Mouse (Mus musculus) natural killer cell, adult 2 months (primary cell): ENCODE results near the gene Otulin.

Source experiments
- DNase-seq, 2 experiments: peaks; one replicate each; pipeline ENCODE4 v3.0.0; 2022; ENCODE audit warnings: low spot score in 2 of 2

The Otulin gene

DNA sequence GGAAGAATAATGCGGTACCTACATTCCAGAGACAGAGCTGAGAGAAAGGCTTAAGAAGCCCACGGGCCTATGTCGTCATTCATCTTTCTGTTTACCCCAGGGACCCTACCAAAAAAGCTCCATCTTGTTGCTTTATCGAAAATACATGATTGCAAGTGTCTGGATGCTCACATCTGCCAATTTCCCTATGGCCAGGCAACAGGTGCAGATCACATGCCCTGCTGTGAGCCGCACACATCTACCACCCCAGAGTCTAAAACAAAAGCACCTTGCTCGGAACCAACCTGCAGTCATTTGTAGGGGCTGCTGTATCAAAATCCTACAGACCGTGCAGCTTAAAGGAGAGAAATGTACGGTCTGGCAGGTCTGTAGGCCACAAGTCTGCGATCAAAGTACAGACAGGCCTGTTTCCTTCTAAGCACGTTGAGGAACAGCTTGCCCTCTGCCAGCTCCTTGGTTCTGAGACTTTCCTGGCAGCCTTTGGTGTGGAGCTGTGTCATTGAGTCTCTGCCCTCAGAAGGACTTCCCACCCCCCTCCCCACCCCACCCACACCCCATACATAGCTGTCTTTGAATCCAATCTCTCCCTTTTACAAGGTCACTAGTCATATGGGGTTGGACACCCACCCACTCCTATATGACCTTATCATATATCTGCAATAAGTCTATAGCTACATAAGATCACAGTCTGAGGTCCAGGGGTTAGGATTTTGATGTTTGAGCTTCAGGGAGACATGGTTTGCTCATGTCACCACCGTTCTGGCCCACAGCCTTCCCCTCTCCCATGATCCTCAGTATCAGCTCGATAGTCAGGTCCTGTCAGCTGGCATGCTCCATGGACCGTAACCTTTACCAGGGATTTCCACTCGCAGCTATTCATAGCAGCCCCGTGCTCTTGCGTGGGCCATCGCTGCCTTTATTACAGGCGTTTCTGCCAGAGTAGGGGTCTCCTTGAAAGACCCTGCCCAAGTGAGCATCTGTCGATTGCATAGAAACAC, 79.1 kb downstream of the Otulin start:
- no peak for DNase-seq

DNA sequence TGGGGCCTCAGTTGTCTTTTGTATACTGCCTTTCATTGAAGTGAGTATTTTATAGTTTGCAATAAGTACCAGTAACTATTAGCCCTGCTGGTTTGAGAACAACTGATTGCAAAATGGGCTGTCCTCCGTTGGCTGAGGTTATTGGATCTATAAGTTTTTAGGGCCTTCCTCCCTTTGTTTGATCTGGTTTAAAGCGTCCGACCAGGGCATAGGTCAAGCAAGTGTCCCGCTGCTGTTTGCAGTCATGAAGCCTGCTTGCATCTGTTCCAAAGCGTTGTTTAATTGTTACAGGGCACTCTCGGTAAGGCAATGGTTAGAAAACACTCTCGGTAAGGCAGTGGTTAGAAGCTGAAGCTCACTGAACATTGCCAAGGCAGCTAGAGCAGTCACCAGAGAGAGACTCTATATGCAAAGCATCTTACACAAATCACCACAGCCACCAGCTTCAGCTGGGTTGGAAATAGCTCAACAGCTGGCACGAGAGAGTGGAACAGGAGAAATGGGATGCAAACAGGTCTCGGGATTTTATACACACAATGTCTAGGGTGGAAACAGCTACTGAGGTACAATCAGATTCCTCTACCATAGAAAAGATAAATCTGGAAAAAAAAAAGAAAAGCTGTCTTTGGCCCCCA, 80.0 kb downstream of the Otulin start:
- DNase-seq, result no peak

DNA sequence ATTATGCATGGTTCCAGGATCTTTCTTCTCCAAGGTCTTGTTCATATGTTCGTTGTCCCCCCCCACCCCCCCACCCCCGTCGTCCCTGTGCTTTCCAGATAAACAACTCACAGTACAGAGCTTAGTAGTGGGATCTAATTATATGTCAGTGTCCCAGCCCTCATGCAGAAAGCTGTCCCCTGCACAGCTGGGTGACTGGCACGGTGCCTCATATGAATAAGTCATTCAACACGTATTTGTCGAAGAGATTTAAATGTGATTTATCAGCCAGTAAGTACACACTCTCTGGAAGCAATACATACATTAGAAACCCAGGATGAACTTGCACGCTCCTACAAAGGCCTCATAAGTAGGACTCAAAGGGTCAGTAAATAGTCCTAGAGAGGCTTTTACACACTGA, 80.6 kb downstream of the Otulin start:
- DNase-seq, result no peak

DNA sequence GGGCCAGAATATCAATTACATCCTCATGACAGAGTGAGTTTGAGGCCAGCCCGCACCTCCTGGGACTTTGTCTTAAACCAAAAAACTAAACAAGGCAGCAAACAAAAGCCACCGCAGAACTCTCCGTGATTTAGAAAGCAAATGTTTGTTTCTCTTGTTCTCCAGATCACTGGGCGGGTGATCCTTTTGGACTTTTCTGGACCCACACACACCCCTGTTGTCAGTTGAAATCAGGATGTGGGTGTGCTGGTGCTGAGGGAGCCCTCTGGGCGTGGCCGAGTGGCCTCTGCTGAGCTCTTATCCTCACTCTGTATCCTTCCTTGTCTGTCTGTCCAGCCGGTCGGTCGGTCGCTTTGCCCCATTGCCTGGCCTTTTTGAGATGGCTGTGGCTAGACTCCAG, 81.4 kb downstream of the Otulin start:
- DNase-seq, result no peak

DNA sequence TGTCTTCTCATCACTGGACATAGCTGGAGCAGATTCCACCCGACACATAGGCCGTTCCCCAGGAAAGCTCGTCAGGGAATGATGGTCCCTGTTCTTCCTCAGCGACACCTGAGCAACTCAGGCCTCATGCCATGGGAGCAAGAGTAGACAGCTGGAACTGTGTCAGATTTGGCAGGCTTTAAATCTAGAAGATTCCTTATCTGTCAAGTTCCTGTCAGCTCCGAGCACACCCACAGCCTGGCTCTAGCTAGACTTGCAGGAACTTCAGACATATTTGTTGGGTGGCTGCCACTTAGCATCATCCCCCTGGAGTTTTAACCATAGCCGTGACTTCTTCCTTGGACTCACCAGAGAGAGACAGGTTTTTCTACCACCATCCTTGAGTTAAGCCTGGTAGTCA, 82.4 kb downstream of the Otulin start:
- no peak for DNase-seq

DNA sequence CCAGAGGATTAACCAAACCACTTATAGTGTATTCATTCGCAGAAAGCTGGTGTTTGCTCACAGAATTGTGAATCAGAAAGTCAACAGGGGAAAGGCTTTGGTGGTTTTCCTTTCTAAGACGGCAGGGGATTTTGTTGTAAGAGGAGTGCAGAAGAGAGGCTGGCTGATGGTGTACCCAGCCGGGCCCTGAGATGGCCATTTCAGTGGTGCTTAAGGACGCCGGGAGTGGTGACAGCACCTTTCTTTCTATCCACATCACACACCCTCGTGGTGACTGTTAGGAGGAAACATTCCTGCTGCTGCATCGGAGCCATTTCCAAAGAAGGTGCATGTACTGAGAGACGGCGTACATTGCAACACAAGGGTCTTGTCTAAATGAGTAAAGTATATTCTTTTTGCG, 85.3 kb downstream of the Otulin start:
- DNase-seq, result no peak

DNA sequence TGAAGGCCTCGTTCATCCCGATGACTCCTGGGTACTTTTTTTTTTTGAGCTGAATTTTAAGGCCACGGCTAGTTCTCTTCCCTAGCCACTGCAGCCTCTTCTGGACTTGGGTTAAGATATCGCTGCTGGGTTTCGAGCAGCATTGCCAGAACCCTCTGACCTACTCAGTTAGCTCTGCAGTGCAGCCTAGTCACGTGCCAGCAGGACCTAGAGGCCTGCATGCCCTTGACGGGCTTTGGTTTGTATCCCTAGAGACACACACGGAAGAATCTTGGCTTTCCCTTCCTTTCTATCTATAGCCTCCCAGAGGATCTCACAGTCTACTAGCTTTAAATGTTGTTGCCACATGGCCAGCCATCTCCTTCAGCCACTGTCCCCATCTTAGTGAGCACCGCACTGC, 90.7 kb downstream of the Otulin start:
- no peak for DNase-seq

DNA sequence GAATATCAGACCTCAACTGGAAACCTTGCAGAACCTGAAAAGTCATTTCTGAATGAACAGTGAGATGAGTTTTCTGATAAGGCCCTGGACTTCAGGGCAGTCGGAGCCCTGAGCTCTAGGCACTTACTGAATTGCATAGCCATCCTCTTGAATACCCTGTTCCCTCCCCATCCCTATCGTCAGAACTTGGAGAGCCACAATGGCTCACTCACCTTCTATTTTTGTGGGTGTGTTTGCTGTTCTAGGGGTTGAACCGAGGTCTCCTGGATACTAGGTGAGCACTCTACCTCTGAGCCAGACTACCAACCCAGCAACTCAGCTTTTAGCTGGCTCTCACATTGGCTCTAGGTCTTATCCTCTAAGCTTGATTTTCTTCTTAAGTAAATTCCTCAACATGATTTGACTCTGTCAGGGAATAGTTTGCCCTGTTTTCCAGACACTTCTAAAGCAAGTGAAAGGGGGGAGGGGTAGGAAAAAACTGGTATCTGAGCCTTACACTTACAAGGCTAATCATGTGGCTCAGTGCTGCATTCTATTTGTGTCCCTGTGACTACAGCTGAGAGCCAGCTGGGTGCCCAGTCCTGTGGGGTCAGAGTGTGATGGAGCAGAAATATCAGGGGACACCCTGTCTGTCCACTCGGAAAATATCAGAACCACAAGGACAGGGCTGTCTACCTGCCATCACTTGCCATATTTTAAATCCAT, 92.8 kb downstream of the Otulin start:
- DNase-seq, result no peak

DNA sequence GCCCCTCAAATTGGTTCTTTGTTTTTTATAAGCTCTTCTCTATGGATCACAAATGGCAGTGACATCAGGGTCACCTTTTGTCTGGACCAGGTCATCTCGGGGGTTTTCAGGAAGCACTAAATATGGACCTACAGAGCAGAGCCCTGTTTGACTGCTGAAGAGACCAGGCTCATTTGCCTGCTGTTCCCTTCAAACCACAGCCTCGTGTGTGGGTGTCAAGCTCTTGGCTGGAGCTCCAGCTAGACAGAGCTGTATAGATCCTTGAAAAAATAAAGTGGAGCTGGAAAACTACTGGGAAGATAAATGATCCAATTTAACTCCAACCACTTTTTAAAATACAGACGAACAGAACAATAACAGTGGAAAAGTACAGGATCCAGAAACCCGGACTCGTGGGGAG, 93.7 kb downstream of the Otulin start:
- no peak for DNase-seq

DNA sequence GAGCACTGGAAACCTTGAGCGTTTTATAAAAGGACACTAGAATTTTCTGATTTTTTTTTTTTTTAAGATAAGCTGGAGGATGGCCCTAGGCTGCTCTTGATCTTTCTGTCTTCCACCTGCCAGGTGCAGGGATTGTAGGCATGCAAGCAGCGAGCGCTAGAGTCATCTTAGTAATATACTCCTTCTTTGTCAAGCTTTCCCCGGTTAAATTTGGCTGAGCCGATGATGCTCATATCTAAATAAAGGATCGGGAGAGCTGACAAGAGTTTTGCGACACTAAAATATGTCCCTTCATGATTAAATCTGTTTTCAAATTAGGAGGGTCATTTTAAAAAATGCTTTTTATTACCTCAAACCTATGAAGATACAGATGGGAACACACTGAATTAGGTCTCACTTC, 94.3 kb downstream of the Otulin start:
- DNase-seq, result no peak

DNA sequence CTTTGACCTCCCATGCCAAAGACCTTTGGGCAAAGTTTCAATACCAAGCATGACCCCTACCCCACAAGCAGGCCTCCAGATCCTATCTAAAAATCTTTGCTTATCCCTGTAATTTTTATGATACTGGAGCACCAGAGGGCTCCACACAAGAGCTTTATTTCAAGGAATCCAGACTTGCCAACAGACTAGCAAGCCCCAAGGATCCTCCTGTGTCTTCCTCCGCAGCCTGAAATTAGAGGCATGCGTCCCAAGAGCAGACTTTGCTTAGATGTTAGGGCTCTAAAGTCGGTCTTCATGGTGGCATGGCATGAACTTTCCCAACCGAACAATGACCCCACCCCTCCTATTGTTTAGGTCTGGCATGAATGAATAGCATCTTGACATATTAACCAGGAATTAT, 94.8 kb downstream of the Otulin start:
- DNase-seq, result no peak

DNA sequence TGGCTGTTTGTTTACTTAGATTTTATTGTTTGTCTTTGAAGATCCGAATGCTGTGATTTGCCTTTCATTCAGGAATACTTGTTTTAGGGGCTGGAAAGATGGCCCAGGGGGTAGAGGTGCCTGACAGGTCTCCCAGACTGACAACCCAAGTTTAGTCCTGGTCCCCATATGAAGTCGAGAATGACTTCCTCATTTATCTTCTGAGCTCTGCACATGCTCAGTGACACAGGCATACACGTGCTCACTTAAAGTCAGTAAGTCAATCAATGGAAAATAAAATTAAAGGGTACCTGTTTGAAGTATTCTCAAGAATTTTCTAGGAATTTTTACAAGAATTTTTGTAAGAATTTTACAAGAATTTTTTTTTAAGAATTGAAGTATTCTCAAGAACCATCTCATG, 97.5 kb downstream of the Otulin start:
- no peak for DNase-seq

DNA sequence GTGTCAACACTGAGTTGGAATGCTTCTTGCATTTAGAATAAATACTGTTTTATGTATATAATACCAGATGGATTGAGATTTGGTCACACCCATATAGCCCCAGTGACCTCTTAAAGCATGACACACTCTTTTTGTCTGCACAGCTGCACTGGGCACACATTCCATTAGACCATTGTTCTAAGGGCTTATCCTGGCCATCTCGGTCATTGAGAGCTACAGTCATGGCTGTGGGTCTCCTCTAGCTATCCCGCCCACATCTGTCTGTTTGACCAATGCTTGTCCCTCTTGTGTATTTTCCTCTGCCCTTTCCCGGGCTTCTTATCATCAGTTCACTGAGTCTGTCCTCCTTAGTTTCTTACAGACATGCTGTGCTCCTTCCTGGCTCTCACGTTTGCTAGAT, 100.5 kb downstream of the Otulin start:
- no peak for DNase-seq

DNA sequence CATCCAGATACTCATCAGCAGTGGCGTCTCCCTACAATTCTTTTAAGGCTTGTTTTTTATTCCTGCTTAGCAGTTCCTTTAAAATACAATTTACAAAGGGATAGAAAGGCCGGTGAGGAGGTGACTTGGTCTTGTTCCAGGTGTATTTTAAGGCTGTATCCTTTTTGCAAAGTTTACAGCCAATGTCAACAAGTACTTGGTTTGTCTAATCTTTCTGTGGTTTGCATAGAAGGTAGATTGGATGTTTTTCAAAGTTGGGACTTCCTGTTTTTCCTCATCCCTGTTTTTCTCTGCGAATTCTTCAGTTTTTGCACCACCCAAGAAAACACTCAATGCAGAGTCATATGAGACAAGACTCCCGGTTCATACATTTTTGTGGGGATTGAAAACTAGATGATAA, 101.6 kb downstream of the Otulin start:
- no peak for DNase-seq

DNA sequence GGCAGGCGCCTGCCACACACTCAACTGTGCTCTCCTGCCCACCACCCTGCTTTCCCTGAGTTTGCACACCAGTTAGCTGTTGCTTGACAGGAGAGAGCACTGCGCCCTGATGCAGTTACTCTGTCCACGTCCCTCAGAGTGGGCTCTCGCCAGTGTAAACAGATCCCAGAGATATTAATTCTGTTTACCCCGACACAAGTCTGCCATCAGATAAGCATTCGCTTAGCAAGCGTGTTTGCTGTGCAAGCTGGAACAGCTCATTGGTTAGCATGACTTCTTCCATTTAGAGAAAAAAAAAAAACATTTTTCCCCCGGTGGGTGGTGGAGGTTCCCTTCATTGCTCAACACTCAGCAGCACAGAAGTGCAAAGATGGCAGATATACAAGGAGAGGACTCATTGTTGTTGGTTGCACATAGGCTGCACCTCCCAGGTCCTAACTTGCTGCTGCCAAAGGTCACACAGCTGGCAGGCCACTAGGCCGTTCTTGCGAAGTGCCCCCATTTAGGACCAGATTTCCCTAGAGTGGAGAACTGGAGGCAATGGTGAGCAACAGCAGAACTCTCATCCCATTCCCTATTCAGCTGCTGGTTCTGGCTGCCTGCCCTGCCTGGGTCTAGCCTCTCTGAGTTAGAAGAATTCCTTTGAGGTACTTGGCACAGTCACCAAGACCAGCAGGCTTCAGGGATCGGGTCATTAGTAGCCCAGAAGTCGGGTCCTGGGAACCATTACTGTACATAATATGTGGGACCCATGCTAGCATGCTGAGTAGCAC, 105.1 kb downstream of the Otulin start:
- DNase-seq, result no peak

DNA sequence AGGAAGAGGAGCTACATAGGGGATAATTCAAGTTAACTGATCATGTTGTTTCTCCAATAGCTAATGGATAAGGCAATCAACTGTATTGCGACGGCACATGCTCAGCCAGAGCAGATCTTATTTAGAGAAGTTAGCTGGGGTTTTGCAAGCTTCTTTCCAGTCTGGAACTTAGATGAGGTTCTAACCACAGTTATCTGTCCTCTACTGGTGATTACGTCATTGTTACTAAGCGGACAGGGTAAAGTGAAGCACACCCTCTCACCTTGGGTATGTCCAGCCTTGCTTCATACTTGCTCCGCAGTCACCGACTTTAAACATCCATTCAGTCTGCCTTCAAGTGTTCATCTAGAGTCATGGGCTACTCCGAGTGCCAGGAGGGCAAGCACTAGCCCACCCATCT, 110.6 kb downstream of the Otulin start:
- peak in 1 of 2 experiments; percentile 4 for DNase-seq

DNA sequence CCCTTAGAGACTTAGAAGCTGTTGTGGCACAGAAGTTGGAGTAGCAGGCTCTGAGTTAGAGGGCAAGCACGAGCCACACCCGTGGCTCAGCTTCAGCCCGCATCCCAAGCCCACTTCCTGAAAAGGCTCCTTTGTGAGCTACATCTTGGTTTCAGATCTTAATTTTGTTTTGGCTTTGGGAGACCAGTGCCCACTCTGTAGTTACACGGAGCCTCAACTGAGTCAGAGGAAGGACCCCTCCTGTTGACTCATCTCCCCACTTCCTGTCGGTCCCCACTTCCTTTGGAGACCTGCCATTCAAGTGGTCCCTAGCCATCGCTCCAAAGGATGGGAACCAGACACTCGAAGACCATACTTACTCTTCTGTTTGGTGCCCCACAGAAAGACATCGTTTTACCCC, 112.5 kb downstream of the Otulin start:
- peak; percentile 17 to 27 for DNase-seq

DNA sequence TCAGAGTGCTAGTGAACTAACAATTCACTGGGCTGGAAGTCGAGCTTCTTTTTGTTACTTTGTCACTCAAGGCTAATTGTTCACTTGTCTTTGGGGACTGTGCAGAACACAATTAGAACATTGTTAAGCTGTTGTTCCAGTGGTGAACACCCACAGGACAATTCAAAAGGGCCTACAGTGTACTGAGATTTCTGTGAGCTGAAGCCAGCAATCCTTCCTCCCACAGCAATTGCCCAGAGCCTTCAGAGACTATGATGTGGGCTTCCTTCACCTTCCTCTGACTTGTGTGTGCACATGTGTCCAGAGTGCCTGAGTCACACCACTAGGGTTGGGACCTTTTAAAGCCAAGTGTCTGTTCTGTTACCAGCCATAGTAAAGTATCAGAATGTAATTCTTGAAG, 113.6 kb downstream of the Otulin start:
- no peak for DNase-seq

DNA sequence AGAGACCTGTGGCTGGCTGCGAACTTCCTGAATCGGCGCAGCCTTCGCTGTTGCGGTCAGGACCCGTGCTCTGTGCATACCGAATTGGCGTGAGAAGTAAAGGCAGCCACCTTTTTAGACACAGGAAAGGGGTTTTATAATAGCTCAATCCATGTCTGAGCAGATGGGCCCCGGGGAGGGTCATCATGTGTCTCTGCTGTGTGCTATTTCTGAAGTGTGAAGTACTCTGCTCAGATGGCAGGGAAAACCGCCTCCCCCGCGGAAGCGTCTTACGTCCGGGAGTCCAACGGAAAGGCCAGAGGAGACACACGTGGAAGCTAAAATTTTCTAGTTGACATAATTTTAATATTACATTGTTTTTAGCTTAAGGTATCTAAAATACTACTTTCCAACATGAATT, 121.5 kb downstream of the Otulin start:
- no peak for DNase-seq

DNA sequence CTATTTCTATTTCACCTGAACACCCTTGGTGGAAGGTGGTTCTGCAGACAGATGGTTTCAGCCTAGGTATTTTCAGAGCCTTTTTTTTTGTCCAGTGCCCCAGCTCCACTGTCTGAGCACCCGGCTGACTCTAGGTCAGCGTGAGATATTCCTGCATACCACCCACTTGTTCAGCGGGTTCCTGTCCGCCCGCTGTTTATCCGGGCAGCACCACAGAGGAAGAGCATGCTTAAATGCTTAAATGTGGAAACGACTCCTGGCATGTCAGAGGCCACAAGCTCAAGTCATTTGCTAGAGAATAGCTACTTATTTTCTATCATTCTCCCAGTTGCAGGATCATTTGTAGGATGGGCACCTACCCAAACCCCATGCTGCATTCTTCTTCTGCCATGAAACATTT, 122.3 kb downstream of the Otulin start:
- no peak for DNase-seq

DNA sequence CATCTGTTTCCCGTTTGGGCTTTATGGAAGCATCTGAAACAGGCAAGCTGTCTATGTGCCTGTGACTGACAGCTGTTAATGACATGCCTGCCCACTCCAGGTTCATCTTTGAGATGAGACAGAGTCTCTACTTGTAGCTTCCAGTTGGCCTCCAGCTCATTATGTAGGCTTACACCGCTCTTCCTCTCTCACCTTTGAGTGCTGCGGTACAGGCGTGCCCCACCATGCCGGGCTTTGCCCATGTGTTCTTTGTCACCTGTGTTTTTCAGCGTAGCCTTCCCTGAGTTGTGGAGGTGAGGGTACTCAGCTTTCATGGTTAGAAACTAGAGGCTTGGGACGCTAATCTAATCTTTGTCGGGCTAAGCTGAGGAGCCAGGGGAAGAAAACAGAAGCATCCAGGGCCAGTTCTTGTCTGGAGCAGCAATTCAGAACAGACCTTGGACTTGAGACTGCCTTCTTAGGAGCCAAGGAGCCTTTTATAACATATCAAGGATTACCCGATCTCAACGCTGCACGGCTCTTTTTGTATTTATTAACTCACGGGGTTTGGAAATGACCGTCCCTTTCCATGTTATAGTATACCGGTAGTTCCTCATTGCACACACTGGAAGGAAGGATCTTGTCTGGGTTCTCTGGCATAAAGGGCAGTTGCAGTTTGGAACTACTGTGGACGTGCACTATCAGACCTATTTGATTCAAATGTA, 123.4 kb downstream of the Otulin start:
- DNase-seq, result no peak
